Mouse (Mus musculus) heart, adult 2 months (tissue): ENCODE data around the gene Csmd2. TPM values are rescaled to one million over a fixed set of nuclear protein-coding genes. Genes with fewer than 3 reads are reported as not detected.

ENCODE experiments used
- DNase-seq, 2 experiments: peaks; one replicate each; pipeline ENCODE4 v3.0.0; 2021
- H3K27ac ChIP-seq: fragments of 200-600 bp; 2 replicates; pipeline ENCODE4 v1.8.1; 2022
- H3K27me3 ChIP-seq: fragments of 200-500 bp; 2 replicates; pipeline ENCODE4 v1.6.1; 2012; ENCODE audit warnings: mild to moderate bottlenecking, low read length, inconsistent platforms, mixed read lengths; ENCODE audit not compliant: control insufficient read depth, insufficient read depth
- H3K36me3 ChIP-seq: fragments of 200-500 bp; 2 replicates; pipeline ENCODE4 v1.6.1; 2012; ENCODE audit warnings: low read length, inconsistent platforms; ENCODE audit not compliant: control insufficient read depth, insufficient read depth
- H3K4me1 ChIP-seq: fragments of 200-500 bp; 2 replicates; pipeline ENCODE4 v1.6.1; 2011; ENCODE audit warnings: low read length; ENCODE audit not compliant: control insufficient read depth, insufficient read depth
- H3K4me3 ChIP-seq: fragments of 200-600 bp; 2 replicates; pipeline ENCODE4 v1.8.1; 2022
- H3K79me2 ChIP-seq: fragments of 200-500 bp; replicated peaks from 2 replicates; pipeline ENCODE4 v1.6.1; 2012; ENCODE audit warnings: mild to moderate bottlenecking, inconsistent platforms, low read length, moderate library complexity, mixed read lengths; ENCODE audit not compliant: control insufficient read depth, insufficient read depth
- H3K9ac ChIP-seq: fragments of 200-500 bp; 2 replicates; pipeline ENCODE4 v1.6.1; 2012; ENCODE audit warnings: low read depth, mild to moderate bottlenecking, control low read depth, inconsistent platforms, low read length, mixed read lengths
- CTCF ChIP-seq: fragments of 200-600 bp; IDR thresholded peaks from 2 replicates; pipeline ENCODE4 v1.8.1; 2022; ENCODE audit warnings: antibody characterized with exemption, mild to moderate bottlenecking, moderate library complexity
- EP300 ChIP-seq: fragments of 200-500 bp; IDR thresholded peaks from 2 replicates; pipeline ENCODE4 v1.6.1; 2011; ENCODE audit warnings: low read depth, low read length, control low read depth; ENCODE audit not compliant: insufficient read depth
- POLR2A ChIP-seq: fragments of 200-500 bp; IDR thresholded peaks from 2 replicates; pipeline ENCODE4 v1.6.1; 2011; ENCODE audit warnings: mild to moderate bottlenecking, low read depth, low read length, control low read depth; ENCODE audit not compliant: insufficient read depth
- WGBS: fragments of 180-500 bp; shearing (Covaris S2); methylation state at CpG from one replicate; pipeline ENCODE4 v1.1.7; 2018; 5-methylcytosine and 5-hydroxymethylcytosine counted together
- intact Hi-C: fragments of 180-260 bp; cut with DNase I; formaldehyde crosslinking; loops from one replicate; pipeline ENCODE4 v1.15.1; 2025
- polyA plus RNA-seq: library from polyadenylated mRNA; depleted of rRNA; stranded (reverse); fragments of >200 nt; gene quantifications from 2 replicates; pipeline ENCODE4 v1.2.3, GENCODE M21; 2012
- total RNA-seq, 2 experiments: library from RNA; stranded (reverse); gene quantifications; 2 replicates each; pipeline ENCODE4 v1.2.3; 2021

Gene Csmd2
- total and polyA plus RNA-seq, 3 experiments, result not detected

DNA sequence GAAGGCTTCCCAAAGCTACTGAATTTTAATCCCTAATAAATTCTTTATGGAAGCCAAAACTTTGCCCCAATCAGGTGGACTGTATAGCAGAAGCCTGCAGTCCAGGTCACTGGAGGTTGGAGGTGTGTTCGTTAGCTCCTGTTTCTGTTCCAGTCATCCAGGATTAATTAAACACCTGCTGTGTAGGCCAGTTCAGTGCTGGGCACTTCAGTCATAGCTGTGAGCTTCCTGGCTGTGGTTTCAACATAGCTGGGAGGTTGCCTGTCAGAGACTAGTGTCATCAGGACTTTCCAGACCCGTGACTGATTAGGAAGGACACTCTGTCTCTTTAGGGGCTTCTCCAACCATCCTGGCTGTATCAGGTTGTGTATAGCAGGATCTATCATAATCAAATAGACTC, 337.9 kb downstream of the Csmd2 start:
- Histone ChIP-seq H3K9ac (no peak overlapping the region), H3K4me3 (no peak overlapping the region), H3K79me2 (no peaks in the 10 kb centered on the region), H3K4me1 (no peaks in the 10 kb centered on the region), H3K36me3 (no peaks in the 10 kb centered on the region), H3K27me3 (no peaks in the 10 kb centered on the region; the same call in 1 of the 2 replicates), H3K27ac (no peak overlapping the region)
- intact Hi-C loops, result no loop called here
- 56% methylated on average over 2 of the region's 2 CpGs for WGBS
- DNase-seq, result no peak
- TF ChIP-seq CTCF (no peak), POLR2A (no peak), EP300 (no peak)

- TF ChIP-seq POLR2A (no peak), CTCF (no peak), EP300 (no peak)
- DNase-seq, result no peak
- H3K9ac ChIP-seq, result no peak overlapping the region
- H3K36me3 ChIP-seq, result no peaks in the 10 kb centered on the region
- H3K4me1 ChIP-seq, result no peaks in the 10 kb centered on the region
- H3K79me2 ChIP-seq, result no peaks in the 10 kb centered on the region
- WGBS, result 72% methylated on average over 4 of the region's 4 CpGs
- intact Hi-C loops, result no loop called here
- no peak overlapping the region for H3K27ac ChIP-seq
- no peak overlapping the region for H3K4me3 ChIP-seq
- H3K27me3 ChIP-seq, result no peaks in the 10 kb centered on the region; the same call in 1 of the 2 replicates
Measured at GRCm38 (mm10) chr4:128326755-128327154, 339.1 kb downstream of the Csmd2 start.

DNA sequence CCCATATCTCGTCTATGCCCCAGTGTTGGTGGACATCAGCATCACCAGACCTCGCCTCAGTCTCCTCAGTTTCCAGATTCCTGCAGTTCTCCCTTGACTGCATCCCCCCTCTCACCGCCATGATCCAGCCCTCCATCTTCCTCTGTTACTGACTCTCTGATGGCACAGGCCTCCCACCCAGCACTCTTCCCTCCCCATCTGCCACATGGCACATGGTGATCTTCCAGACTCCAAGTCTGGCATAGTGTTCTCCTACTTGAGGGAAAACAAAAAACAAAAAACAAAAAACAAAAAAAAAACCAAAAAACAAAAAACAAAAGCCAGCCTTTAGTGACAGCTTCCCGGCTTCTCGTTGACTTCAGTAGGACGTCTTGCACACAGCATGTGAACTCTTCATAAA, 339.8 kb downstream of the Csmd2 start:
- WGBS, result 72% methylated on average over 6 of the region's 6 CpGs
- Histone ChIP-seq H3K36me3 (no peaks in the 10 kb centered on the region), H3K27ac (no peak overlapping the region), H3K4me3 (no peak overlapping the region), H3K4me1 (no peaks in the 10 kb centered on the region), H3K79me2 (no peaks in the 10 kb centered on the region), H3K27me3 (no peaks in the 10 kb centered on the region; the same call in 1 of the 2 replicates), H3K9ac (no peak overlapping the region)
- intact Hi-C loops, result no loop called here
- no peak for TF ChIP-seq POLR2A
- TF ChIP-seq EP300, result no peak
- no peak for TF ChIP-seq CTCF
- DNase-seq, result no peak

- Histone ChIP-seq H3K27me3 (no peaks in the 10 kb centered on the region; the same call in 1 of the 2 replicates), H3K27ac (no peak overlapping the region), H3K79me2 (no peaks in the 10 kb centered on the region), H3K4me3 (no peak overlapping the region), H3K4me1 (no peaks in the 10 kb centered on the region), H3K36me3 (no peaks in the 10 kb centered on the region), H3K9ac (no peak overlapping the region)
- TF ChIP-seq EP300, result no peak
- TF ChIP-seq POLR2A, result no peak
- TF ChIP-seq CTCF, result no peak
- WGBS, result 51% methylated on average over 9 of the region's 9 CpGs
- DNase-seq, result no peak
- intact Hi-C loops, result no loop called here
Measured at GRCm38 (mm10) chr4:128330519-128330918, 342.9 kb downstream of the Csmd2 start.

DNA sequence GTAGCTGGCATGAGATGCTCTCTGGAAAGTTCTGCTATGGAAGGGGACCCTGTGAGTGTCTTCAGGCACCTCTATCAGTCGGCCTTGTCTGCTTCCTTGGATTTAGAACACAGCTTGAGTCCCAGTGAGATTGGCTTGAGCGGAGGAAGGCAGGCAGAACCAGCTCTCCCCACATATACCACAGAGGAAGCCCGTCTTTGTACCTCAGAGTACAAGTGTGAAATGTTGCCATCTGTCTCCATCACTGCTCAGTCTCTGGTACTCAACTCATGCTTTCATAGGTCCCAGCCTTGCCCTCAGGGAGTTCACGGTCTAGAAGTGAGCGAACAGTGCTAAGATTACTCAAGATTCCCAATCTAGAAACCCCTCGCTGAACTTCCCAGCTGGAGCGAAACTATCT, 352.8 kb downstream of the Csmd2 start:
- TF ChIP-seq POLR2A (no peak), CTCF (no peak), EP300 (no peak)
- WGBS, result 76% methylated on average over 7 of the region's 7 CpGs

GRCm38 (mm10) chr4:128341315-128341714, 353.7 kb downstream of the Csmd2 start:
- Histone ChIP-seq H3K27me3 (no peaks in the 10 kb centered on the region), H3K36me3 (no peaks in the 10 kb centered on the region), H3K9ac (no peak overlapping the region), H3K79me2 (no peaks in the 10 kb centered on the region), H3K4me1 (no peaks in the 10 kb centered on the region), H3K4me3 (no peak overlapping the region), H3K27ac (no peak overlapping the region)
- intact Hi-C loops, result no loop called here
- TF ChIP-seq CTCF, result no peak
- no peak for TF ChIP-seq EP300
- TF ChIP-seq POLR2A, result no peak
- WGBS, result 50% methylated on average over 7 of the region's 7 CpGs
- no peak for DNase-seq

More for the DNA sequence above, 352.8 kb downstream of the Csmd2 start:
- H3K9ac ChIP-seq, result no peak overlapping the region
- no peak overlapping the region for H3K4me3 ChIP-seq
- H3K27ac ChIP-seq, result no peak overlapping the region
- DNase-seq, result no peak
- intact Hi-C loops, result no loop called here
- no peaks in the 10 kb centered on the region for H3K79me2 ChIP-seq
- no peaks in the 10 kb centered on the region for H3K36me3 ChIP-seq
- no peaks in the 10 kb centered on the region for H3K4me1 ChIP-seq
- H3K27me3 ChIP-seq, result no peaks in the 10 kb centered on the region
